Mouse (Mus musculus) forelimb bud, embryonic 11.5 days (tissue): ENCODE results near the gene Slamf9.

Experiments used
- DNase-seq: peaks from one replicate; pipeline ENCODE4 v3.0.0-alpha.2; 2012; ENCODE audit warnings: low read depth, low spot score

Gene Slamf9

GRCm38 (mm10) chr1:172489585-172490250 is 14.6 kb downstream of the Slamf9 start:
- DNase-seq: no peak

- DNase-seq: peak; percentile 83
Measured at GRCm38 (mm10) chr1:172490261-172490661, 15.1 kb downstream of the Slamf9 start.

- DNase-seq: no peak
Measured at GRCm38 (mm10) chr1:172492047-172492446, 16.9 kb downstream of the Slamf9 start.

GRCm38 (mm10) chr1:172493516-172493915 is 18.4 kb downstream of the Slamf9 start:
- no peak for DNase-seq

GRCm38 (mm10) chr1:172496030-172496429 is 20.9 kb downstream of the Slamf9 start:
- no peak for DNase-seq

GRCm38 (mm10) chr1:172497428-172497827 is 22.3 kb downstream of the Slamf9 start:
- DNase-seq: no peak

- DNase-seq: peak; percentile 72
Measured at GRCm38 (mm10) chr1:172499765-172500441, 24.7 kb downstream of the Slamf9 start, which contains the start of gene Tagln2. Gene Tagln2, plus strand, starts transcription at chr1:172500047.

GRCm38 (mm10) chr1:172500451-172501370 is 25.6 kb downstream of the Slamf9 start:
- DNase-seq: no peak

- no peak for DNase-seq
Measured at GRCm38 (mm10) chr1:172501371-172502144, 26.4 kb downstream of the Slamf9 start.

GRCm38 (mm10) chr1:172502145-172503110 is 27.3 kb downstream of the Slamf9 start:
- DNase-seq: no peak

- DNase-seq: no peak
Measured at GRCm38 (mm10) chr1:172503111-172503997, 28.2 kb downstream of the Slamf9 start.

GRCm38 (mm10) chr1:172504756-172505155 is 29.6 kb downstream of the Slamf9 start:
- DNase-seq: no peak

GRCm38 (mm10) chr1:172507001-172507400 is 31.8 kb downstream of the Slamf9 start:
- DNase-seq: no peak

- no peak for DNase-seq
Measured at GRCm38 (mm10) chr1:172507701-172508100, 32.5 kb downstream of the Slamf9 start.

GRCm38 (mm10) chr1:172508172-172508571 is 33.0 kb downstream of the Slamf9 start:
- no peak for DNase-seq

- DNase-seq: no peak
Measured at GRCm38 (mm10) chr1:172509235-172509634, 34.1 kb downstream of the Slamf9 start.

GRCm38 (mm10) chr1:172509983-172510382 is 34.8 kb downstream of the Slamf9 start:
- DNase-seq: no peak

- DNase-seq: no peak
Measured at GRCm38 (mm10) chr1:172510421-172510972, 35.3 kb downstream of the Slamf9 start.

- no peak for DNase-seq
Measured at GRCm38 (mm10) chr1:172512962-172513361, 37.8 kb downstream of the Slamf9 start.
